Mouse (Mus musculus) embryo, embryonic 11.5 days (tissue): ENCODE data around the gene Ubac2.

Experiments
- DNase-seq: peaks from one replicate; pipeline ENCODE4 v3.0.0-alpha.2; 2012; ENCODE audit warnings: low read depth, low spot score

Ubac2 gene

DNA sequence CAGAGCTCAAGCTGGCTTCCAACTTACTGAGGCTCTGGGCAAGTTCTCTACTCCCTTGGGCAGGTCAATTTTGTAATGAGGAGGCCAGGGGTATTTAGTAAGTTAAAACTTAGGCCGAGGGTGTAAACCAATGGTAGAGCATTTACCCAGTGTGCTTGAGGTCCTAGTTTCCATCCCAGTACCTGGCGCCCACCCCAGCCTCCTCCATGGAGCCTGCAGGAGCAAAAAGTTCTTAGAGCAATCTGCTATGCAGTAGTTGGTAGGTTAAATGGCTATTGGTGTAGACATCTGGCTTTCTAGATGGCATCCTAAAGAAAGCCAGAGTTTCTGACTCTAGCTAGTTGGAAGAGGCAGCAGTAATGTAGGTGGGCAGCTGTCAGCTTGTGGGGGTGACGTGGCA lies 71.0 kb downstream of the Ubac2 start:
- no peak for DNase-seq

DNA sequence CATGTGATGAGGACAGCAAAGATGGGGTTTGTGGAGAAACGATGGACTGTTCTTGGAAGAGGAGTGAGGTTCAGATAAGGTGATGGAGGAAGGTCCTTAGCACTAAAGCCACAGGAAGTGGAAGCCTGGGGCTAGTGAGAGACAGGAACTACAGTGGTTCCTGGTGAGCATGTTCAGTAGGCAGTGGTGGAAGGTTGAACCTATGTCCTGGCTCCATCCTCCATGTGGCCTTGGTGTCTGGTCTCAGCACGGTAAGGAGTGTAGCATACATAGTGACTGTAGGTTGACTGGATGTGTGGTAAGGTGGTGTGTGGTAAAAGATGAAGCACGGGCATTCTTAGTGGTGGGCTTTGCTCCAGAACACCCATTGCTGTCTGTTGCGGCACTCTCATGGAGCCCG lies 71.5 kb downstream of the Ubac2 start:
- no peak for DNase-seq

DNA sequence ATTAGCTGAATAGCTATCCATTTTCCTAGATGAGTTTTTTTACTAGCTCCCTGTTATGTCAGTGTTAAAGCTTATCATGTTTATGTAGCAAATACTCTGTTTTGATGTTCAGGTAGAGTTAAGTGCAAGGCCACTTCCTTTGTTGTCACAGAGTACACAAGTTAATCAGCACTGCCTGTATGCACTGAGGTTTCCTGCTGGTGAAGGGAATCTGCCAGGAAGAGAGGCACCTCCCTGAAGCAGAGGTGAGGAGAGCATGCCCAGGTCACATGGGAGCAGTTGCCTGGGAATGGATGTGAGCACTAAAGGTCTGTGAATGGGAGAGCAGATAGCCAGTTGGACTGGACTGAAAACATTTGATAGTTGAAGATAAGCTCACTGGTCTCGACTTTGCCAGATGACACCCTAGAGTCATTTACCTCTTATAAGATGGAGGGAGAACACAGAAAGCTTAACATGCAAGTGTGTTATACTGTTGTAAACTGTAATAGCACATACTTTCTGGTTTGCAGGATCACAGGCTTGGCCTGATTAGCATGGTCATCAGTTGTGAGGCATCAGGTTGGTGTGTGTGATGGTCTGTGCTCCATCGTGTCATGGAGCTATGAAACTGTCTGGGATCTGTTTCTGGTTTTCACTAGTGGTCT lies 73.1 kb downstream of the Ubac2 start:
- no peak for DNase-seq

DNA sequence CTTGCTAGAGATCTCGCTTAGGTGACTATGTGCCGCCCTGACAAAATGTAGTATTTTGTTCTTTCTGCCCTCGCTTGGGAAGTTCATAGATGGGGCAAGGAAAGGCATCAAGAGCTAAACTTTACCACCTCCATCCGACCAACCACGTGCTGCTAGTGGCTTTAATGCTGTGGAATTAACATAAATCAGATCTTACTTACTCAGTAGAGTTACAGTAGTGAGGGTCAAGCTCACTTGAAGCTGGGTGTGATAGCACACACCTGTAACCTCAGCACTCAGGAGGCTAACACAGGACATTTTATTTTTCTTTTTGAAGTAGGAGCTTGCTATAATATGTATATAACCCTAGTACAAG lies 73.6 kb downstream of the Ubac2 start:
- DNase-seq = no peak

- DNase-seq = no peak
These were observed 75.7 kb downstream of the Ubac2 start for GRCm38 (mm10) chr14:121954129-121954528.

GRCm38 (mm10) chr14:121954608-121955007 lies 76.2 kb downstream of the Ubac2 start:
- no peak for DNase-seq

GRCm38 (mm10) chr14:121955176-121955795 lies 76.9 kb downstream of the Ubac2 start:
- no peak for DNase-seq

DNA sequence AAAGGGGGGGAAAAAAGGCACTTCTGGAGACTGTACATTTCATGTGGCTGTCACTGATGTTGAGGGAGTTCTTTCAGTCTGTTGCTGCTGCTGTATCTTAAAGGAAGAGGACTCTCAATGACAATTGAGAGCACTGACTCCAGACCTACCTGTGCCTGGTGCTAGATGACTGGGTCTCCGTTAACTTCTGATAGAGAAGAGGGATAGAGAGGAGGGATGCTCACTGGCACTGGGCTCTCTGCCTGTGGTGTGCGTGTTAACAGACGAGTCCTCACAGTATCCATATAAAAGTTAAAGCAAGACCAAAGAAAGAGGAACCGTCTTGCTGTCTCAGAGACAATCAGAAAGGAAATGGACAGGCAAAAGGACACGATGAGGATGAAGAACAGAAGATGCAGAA lies 77.9 kb downstream of the Ubac2 start:
- DNase-seq = no peak

DNA sequence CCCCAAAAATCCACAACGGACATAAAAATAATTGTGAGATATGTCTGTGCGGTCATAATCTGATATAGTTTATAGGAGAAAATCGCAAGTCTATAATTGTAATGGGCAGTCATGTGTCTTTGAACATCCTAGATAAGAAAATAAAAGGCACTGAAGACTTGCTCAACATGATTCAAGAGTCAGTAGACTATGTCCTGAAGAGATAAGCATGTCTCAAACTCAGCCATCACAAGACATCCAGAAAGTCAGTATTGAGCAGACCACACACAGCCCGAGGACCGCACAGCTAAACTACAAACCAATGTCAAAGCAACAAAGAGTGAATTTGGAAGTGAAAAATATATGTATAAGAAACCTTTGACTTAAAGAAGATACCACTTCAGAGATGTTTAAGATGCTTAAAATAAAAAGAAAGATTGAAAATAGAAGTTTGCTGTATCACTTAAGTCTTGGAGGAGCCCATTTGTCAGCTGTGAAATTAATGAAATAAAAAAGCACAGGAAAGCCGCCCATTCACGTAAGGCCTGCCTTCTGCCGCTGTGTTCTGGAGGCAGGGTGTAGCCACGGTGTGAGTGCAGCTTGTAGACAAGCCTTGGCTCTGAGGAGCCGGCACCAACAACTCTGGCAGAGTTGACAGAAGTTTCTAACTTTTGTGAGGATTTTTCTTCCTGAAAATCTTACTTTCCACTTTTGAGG lies 78.9 kb downstream of the Ubac2 start:
- DNase-seq = no peak

DNA sequence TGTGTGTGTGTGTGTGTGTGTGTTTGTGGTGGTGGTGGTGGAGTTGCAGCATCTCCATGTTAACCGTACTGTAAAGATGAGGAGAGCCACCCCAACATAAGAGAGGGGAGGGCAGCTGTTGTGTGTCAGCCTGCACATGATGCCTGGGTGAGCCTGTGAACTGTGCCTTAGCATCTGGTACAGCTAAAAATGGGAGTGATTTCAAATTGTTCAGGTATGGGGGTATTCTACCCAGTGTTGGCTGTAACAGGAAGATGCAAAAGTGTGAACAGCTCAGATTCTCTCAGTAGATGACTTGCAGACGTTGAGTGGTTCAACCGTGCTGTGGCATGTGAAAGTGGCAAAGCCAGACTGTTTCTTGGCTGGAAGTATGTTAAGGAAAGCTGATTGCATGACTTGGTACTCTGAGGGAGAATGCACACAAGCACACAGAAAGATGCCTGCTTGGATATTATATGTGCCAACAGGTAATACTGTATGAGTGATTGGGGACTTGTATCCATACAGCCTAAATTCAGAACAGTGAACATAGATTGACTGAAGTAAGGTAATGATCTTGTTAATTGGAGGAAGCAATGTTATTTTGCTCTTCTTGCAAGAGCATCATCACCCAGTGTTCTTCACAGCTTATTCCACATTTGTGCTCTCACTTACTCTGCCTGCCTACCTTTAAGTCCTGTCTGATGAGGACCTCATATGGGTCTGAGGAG lies 79.8 kb downstream of the Ubac2 start:
- DNase-seq = no peak

DNA sequence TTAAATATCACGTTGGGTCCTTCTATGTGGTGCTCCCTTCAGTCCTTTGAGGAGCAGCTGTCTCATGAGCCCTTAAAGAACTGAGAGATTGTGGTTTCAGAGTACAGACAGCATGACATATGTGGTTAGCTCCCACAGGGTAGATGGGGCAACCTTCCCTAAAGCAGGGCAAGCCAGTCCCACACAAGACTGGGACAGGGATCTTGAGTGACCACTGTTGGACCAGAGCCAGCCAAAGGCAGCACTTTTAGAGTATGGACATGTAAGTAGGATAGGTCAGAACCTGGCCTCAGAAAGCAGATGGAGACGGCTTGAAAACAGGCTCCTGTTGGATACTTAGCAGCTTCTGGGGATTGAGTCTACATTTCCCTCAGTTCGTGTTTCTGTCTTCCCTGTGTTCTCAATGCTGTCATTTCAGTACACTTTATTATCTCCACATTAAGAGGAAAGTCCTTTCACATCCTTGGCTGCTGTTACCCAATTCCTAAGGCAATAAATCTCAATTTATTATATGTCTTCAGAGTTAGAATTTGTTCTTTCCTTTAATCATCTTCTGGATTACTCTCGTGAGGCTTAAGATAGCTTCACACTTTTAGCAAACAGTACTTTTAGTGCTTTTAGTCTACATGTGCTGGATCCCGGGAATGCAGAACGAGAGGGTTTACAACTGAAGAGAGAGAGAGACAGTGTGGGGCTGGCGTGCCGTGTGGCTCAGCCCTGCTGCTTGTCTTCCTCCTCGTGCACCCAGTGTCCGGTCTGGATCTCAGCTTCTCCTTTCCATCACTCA lies 80.5 kb downstream of the Ubac2 start:
- no peak for DNase-seq

GRCm38 (mm10) chr14:121959538-121959980 lies 81.1 kb downstream of the Ubac2 start:
- no peak for DNase-seq

- no peak for DNase-seq
These were observed 81.6 kb downstream of the Ubac2 start for GRCm38 (mm10) chr14:121960031-121960430.

DNA sequence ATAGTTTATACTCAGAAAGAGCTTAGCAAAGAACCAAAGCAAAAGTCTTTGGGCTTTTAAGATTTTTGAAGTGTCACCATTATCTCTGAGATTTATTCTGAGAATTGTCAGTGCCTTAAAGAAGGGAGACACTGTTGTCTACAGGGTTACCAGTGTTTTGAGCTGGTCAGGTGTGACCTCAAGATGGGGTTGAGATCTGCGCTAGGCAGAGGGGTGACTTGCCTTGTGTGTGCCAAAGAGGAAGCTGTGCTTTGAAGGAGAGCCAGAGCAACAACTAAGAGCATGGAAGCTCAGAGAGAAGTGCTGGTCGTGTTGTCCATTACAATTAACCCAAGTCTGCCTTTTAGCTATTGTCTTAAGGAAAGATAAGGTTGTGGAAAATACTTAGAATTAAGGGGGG lies 82.1 kb downstream of the Ubac2 start:
- DNase-seq = no peak

GRCm38 (mm10) chr14:121960997-121961396 lies 82.6 kb downstream of the Ubac2 start:
- DNase-seq = no peak

DNA sequence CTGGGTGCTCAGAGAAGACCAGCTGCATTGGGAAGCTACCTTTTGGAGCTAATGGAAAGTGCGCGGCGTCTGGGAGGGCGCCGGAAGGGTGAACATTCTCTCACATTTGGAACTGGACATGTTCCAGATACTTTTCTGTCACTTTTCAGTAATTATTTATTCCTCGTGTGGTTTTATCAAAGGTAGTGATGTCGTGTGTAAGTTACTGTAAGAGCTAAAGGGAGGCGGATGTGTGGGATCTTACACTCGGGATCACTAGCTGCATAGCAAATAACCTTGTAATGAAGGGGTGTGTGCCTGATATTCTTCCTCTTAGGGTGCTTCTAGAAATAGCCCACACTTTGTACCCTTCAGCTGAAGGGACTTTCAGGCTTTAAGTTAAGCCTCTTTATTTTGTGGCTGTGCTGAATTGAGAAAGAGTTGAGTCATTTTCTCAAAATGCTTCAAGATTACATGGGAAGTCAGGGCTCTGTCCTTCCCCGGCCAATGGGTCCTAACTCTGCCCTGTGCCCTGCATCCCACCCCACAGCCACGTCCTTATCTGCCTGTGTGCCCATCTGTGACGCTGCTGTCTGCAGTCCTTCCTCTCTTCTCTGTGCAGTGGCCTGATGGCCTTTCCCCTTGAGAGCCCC lies 83.2 kb downstream of the Ubac2 start:
- no peak for DNase-seq

GRCm38 (mm10) chr14:121962128-121962890 lies 83.9 kb downstream of the Ubac2 start:
- DNase-seq = no peak

DNA sequence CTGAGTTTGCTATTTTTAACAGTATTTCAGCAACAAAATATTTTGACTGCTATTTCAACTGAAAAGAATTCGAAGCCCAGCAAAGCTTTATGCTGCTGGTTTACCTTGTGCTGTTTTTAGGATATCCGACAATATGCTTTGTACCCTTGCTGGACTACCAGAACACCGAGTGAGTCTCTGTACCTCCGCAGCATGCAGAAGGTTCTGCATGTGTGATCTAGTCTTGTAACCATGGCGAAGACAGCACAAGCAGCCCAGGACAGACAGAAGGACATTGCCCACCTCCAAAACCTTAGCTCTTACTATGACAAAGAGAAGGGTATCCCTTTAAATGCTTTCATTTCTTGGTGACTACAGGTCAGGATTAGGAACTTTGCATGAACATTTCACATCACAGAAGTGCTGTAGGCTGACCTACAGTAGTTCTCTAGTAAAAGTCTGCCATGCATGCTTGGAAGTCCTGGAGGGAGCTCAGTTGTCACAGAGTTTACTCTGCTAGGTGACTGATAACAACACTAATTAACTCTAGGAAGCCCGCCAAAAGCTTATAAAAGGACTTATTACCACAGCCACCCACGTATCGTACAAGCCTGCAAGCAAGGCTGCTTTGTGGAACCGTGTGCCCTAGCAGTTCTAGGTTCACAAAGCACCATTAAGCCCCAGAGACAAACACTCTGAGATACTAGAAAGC lies 85.0 kb downstream of the Ubac2 start:
- DNase-seq = no peak

- no peak for DNase-seq
These were observed 85.5 kb downstream of the Ubac2 start for GRCm38 (mm10) chr14:121963942-121964335.

DNA sequence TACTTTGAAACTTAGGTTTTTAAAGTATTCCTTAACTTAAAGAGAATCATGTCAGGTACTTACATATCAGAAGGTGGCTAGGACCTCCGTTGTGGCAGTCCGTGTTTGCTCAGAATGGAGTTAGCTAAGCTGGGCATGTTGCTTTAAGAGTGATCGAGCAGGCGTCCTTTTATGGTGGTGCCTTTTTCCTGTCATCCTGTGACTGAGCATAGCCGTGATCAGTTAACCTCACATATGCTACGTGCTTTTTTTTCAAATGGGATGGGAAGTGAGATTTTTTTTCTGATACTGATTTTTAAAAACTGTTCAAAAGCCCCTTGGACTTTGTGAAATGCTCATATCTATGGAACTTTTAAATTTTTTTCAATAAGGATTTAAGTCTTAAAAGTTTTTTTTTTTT lies 86.6 kb downstream of the Ubac2 start, which contains the start of gene Gpr183:
Gpr183 (minus strand) TSS at position 206 of the 400 bp plus-strand sequence.
- DNase-seq = no peak
